In genomic region chr10:7462006-7462405, GRCm38 (mm10) we compare ENCODE assay signal across 12 mouse cellular contexts. TPM values are rescaled to one million over a fixed set of nuclear protein-coding genes. Genes with fewer than 3 reads are reported as not detected.
DNase-seq lines count a peak whose midpoint lies in the region; ATAC-seq and TF ChIP-seq lines count a peak whose summit lies in the region.
"Had no signal": no experiment of that assay in that cellular context is flagged by ENCODE, and none has a peak within 500 bp of the region (broad histone marks: within the 10 kb centered on the region; RNA-seq: fewer than 3 reads in every experiment).

No protein-coding gene starts in this region.

- no peaks in the 10 kb centered on the region for H3K27me3 ChIP-seq in heart, postnatal 0 days (ENCODE audit: control insufficient read depth, insufficient read depth, low read length)
- H3K27me3 ChIP-seq in thymus, adult 2 months (ENCODE audit: control insufficient read depth, insufficient read depth, low read length) = no peaks in the 10 kb centered on the region
- H3K27me3 ChIP-seq: hindbrain, embryonic 12.5 days; limb, embryonic 15.5 days; megakaryocyte, embryonic 14.5 days had no signal

- TF ChIP-seq EP300 in heart, postnatal 0 days (IDR thresholded peaks at IDR 0.05; ENCODE audit: low read depth) = no peak

- ATAC-seq in heart, postnatal 0 days (ENCODE audit: insufficient read depth, low read depth) = no peak
- ATAC-seq in neutrophil, adult 5-6 weeks (ENCODE audit: extremely low read depth, insufficient number of reproducible peaks, low FRiP score, poor library complexity, severe bottlenecking) = 0 out of 2 replicates have a peak, but pooled peaks have one; percentile 30

- H3K9ac ChIP-seq in heart, postnatal 0 days (replicated peaks; ENCODE audit: low read depth, low read length) = no peak overlapping the region
- H3K9ac ChIP-seq: hindbrain, embryonic 12.5 days; limb, embryonic 15.5 days had no signal

- H3K36me3 ChIP-seq in heart, postnatal 0 days (replicated peaks; ENCODE audit: control insufficient read depth, insufficient read depth, low read length) = 0 out of 2 replicates have a peak, but pooled peaks cover 3% of the 10 kb centered on the region
- H3K36me3 ChIP-seq in thymus, adult 2 months (ENCODE audit: control insufficient read depth, insufficient read depth, low read length) = peaks cover 23% of the 10 kb centered on the region
- H3K36me3 ChIP-seq: G1E; hindbrain, embryonic 12.5 days; limb, embryonic 15.5 days had no signal

- H3K27ac ChIP-seq in heart, postnatal 0 days (ENCODE audit: low read depth) = no peak overlapping the region
- H3K27ac ChIP-seq in thymus, adult 2 months (ENCODE audit: control insufficient read depth, insufficient read depth, low read length) = no peak overlapping the region
- H3K27ac ChIP-seq: hindbrain, embryonic 12.5 days; limb, embryonic 15.5 days had no signal

- H3K4me3 ChIP-seq in heart, postnatal 0 days (ENCODE audit: low read depth, low read length) = no peak overlapping the region
- no peak overlapping the region for H3K4me3 ChIP-seq in thymus, adult 2 months (ENCODE audit: control insufficient read depth, insufficient read depth, low read length)
- H3K4me3 ChIP-seq: hindbrain, embryonic 12.5 days; limb, embryonic 15.5 days; megakaryocyte, embryonic 14.5 days had no signal

- WGBS in heart, postnatal 0 days = 56% methylated on average over 3 of the region's 3 CpGs
- WGBS in thymus, adult 2 months = 71% methylated on average over 3 of the region's 3 CpGs

- H3K4me2 ChIP-seq in heart, postnatal 0 days (ENCODE audit: low read depth, low read length) = no peak overlapping the region
- H3K4me2 ChIP-seq: hindbrain, embryonic 12.5 days; limb, embryonic 15.5 days had no signal

- H3K9me3 ChIP-seq in heart, postnatal 0 days (replicated peaks; ENCODE audit: control insufficient read depth, low read length) = no peaks in the 10 kb centered on the region
- H3K9me3 ChIP-seq: G1E; limb, embryonic 15.5 days had no signal

- TF ChIP-seq POLR2A in thymus, adult 2 months (IDR thresholded peaks at IDR 0.05; ENCODE audit: control insufficient read depth, extremely low read depth, insufficient read depth, low read length, poor library complexity) = no peak

- DNase-seq in heart, postnatal 0 days (ENCODE audit: low spot score) = no peak
- no peak for DNase-seq in heart, postnatal 4 days
- peak; percentile 13 for DNase-seq in thymus, adult 2 months
- no peak for DNase-seq in thymus, postnatal 0 days (ENCODE audit: low spot score)
- peak; percentile 42 to 52 for DNase-seq in adrenal gland, postnatal 36 days
- DNase-seq in spleen, postnatal 36 days (ENCODE audit: low spot score in 2 of 2) = no peak
- no peak for DNase-seq in urinary bladder, adult 2 months (ENCODE audit: low spot score)

- no peaks in the 10 kb centered on the region for H3K4me1 ChIP-seq in heart, postnatal 0 days (ENCODE audit: control insufficient read depth, insufficient read depth)
- no peaks in the 10 kb centered on the region for H3K4me1 ChIP-seq in thymus, adult 2 months (replicated peaks; ENCODE audit: control insufficient read depth, insufficient read depth, low read length)
- H3K4me1 ChIP-seq: hindbrain, embryonic 12.5 days; limb, embryonic 15.5 days; megakaryocyte, embryonic 14.5 days had no signal

- 0 out of 2 replicates have a peak, but pooled peaks have one; percentile 12 for TF ChIP-seq CTCF in heart, postnatal 0 days (IDR thresholded peaks at IDR 0.05; ENCODE audit: low read depth)
- no peak for TF ChIP-seq CTCF in thymus, adult 2 months (IDR thresholded peaks at IDR 0.05; ENCODE audit: borderline replicate concordance, control insufficient read depth, extremely low read depth, insufficient read depth, low read length, poor library complexity)

RNA-seq across cellular contexts. Expression of gene Ulbp1, which starts 11.4 kb away (rescaled TPM):
- total RNA-seq in heart, postnatal 0 days (2014; rRNA removed; ENCODE audit: low replicate concordance) = 4.1 and 14.6 TPM in 2 replicates
- 3.6 and 4.5 TPM in 2 replicates for polyA plus RNA-seq in heart, postnatal 0 days (2015; fragmentation: Nextera tagmentation; extraction: Ambion mirVana)
- total RNA-seq in heart, postnatal 4 days (2021) = 10 to 100 TPM; 56.3 to 62.6 TPM
- polyA plus RNA-seq in thymus, adult 2 months (2012; rRNA removed) = 8.4 and 9.5 TPM in 2 replicates
- polyA plus RNA-seq in thymus, postnatal 0 days (2015; fragmentation: Nextera tagmentation; extraction: Ambion mirVana) = 6.7 TPM in 2 replicates
- 1 to 10 TPM; 3.7 to 8.1 TPM for total RNA-seq in adrenal gland, postnatal 36 days (2021)
- total RNA-seq in neutrophil, adult 5-6 weeks (2017) = 5.1 and 7.4 TPM in 2 replicates
- polyA plus RNA-seq in urinary bladder, adult 2 months (2012; rRNA removed) = 1.4 and 1.6 TPM in 2 replicates

Comparison
In these comparisons a context has a peak if more than half of its experiments do, and no peak if none do; other contexts are left out.
1. DNase-seq: peak in thymus, adult 2 months (single experiment) and adrenal gland, postnatal 36 days (2 of 2); none in heart, postnatal 0 days (single experiment), heart, postnatal 4 days (single experiment), thymus, postnatal 0 days (single experiment), spleen, postnatal 36 days (0 of 2) and urinary bladder, adult 2 months (single experiment).